28 mouse cellular contexts compared by ENCODE assay signal in the genomic region with DNA sequence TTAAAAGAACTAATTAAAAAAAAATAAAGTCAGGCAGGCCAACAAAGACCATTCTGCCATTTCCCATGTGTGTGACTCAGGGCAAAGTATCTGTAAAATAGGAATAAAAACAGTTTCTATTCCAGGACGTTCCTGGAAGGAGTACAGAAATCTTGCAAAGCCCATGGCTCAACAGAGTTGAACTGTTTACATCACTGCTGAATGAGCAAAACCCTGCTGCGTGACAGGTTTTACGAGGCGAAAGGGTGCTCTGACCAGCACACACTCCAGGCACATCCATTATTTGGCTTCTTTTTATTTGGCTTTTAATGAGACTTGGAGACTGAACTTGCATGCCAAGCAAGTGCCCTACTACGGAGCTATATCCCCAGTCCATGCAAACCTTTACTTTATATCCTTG. TPM values are rescaled to one million over a fixed set of nuclear protein-coding genes. Genes with fewer than 3 reads are reported as not detected.
"Had no signal": no experiment of that assay in that cellular context is flagged by ENCODE, and none has a peak within 500 bp of the region (broad histone marks: within the 10 kb centered on the region; RNA-seq: fewer than 3 reads in every experiment).

No protein-coding gene starts in this region.

- H3K4me2 ChIP-seq: heart, embryonic 12.5 days; hindbrain, embryonic 13.5 days; hindbrain, embryonic 15.5 days; kidney, embryonic 15.5 days; limb, embryonic 12.5 days; liver, embryonic 12.5 days had no signal

- H3K4me3 ChIP-seq: heart, embryonic 10.5 days; heart, embryonic 12.5 days; hindbrain, embryonic 13.5 days; hindbrain, embryonic 15.5 days; kidney, embryonic 15.5 days; layer of hippocampus, adult 2 months; limb, embryonic 12.5 days; liver, embryonic 12.5 days had no signal

- ATAC-seq: hindbrain, postnatal 0 days; intestine, embryonic 16.5 days; liver, embryonic 12.5 days had no signal

- DNase-seq: gastrocnemius, postnatal 14 days; gastrocnemius, postnatal 36 days; heart, adult 18-20 months; heart, postnatal 10 days; kidney, adult 18-20 months; kidney, adult 9 months; kidney, postnatal 14 days; kidney, postnatal 4 days; left cerebral cortex, postnatal 4 days; lung, adult 18-20 months had no signal

- H3K27ac ChIP-seq: heart, embryonic 10.5 days; hindbrain, embryonic 13.5 days; hindbrain, embryonic 15.5 days; hindbrain, postnatal 0 days; kidney, embryonic 15.5 days; kidney, postnatal 0 days; layer of hippocampus, adult 2 months; liver, embryonic 12.5 days; liver, embryonic 14.5 days had no signal

- H3K27me3 ChIP-seq: heart, embryonic 12.5 days; hindbrain, embryonic 13.5 days; hindbrain, embryonic 15.5 days; kidney, embryonic 15.5 days; limb, embryonic 12.5 days; liver, embryonic 12.5 days had no signal

- H3K36me3 ChIP-seq: heart, embryonic 10.5 days; heart, embryonic 12.5 days; hindbrain, embryonic 13.5 days; hindbrain, embryonic 15.5 days; kidney, embryonic 15.5 days; limb, embryonic 12.5 days; liver, embryonic 12.5 days had no signal

- H3K9ac ChIP-seq: heart, embryonic 12.5 days; hindbrain, embryonic 13.5 days; hindbrain, embryonic 15.5 days; kidney, embryonic 15.5 days; limb, embryonic 12.5 days; liver, embryonic 12.5 days; liver, embryonic 14.5 days had no signal

- H3K9me3 ChIP-seq: heart, embryonic 10.5 days; heart, embryonic 12.5 days; hindbrain, embryonic 13.5 days; hindbrain, embryonic 15.5 days; limb, embryonic 12.5 days; liver, embryonic 12.5 days had no signal

- H3K4me1 ChIP-seq: heart, embryonic 10.5 days; heart, embryonic 12.5 days; hindbrain, embryonic 13.5 days; hindbrain, embryonic 15.5 days; liver, embryonic 12.5 days had no signal

RNA-seq across cellular contexts. Expression of a gene that starts 7.5 kb away (rescaled TPM):
- polyA plus RNA-seq: heart, embryonic 10.5 days; heart, embryonic 12.5 days; heart, embryonic 14.5 days; heart, embryonic 16.5 days; hindbrain, embryonic 11.5 days; hindbrain, embryonic 13.5 days; hindbrain, embryonic 15.5 days; hindbrain, postnatal 0 days; intestine, embryonic 14.5 days; intestine, embryonic 16.5 days; kidney, embryonic 15.5 days; kidney, postnatal 0 days; limb, embryonic 12.5 days; liver, embryonic 12.5 days; liver, embryonic 14.5 days; liver, embryonic 16.5 days had no signal

RNA-seq across cellular contexts. Expression of a gene that starts 40.9 kb away (rescaled TPM):
- polyA plus RNA-seq: liver, adult 2 months had no signal
